In genomic region chr12:100727891-100728290, GRCm38 (mm10) we compare ENCODE assay signal across 23 mouse cellular contexts.
"Had no signal": no experiment of that assay in that cellular context is flagged by ENCODE, and none has a peak within 500 bp of the region (broad histone marks: within the 10 kb centered on the region; RNA-seq: fewer than 3 reads in every experiment).

No protein-coding gene starts in this region.

- H3K4me3 ChIP-seq: heart, adult 2 months; heart, embryonic 13.5 days; heart, embryonic 15.5 days; hindbrain, embryonic 10.5 days; hindbrain, embryonic 12.5 days; intestine, embryonic 15.5 days; layer of hippocampus, adult 2 months; left cerebral cortex, adult 2 months; limb, embryonic 10.5 days; limb, embryonic 12.5 days; liver, embryonic 13.5 days; liver, embryonic 15.5 days had no signal

- H3K27me3 ChIP-seq: heart, embryonic 13.5 days; heart, embryonic 15.5 days; hindbrain, embryonic 12.5 days; intestine, embryonic 15.5 days; limb, embryonic 12.5 days; liver, embryonic 13.5 days; liver, embryonic 15.5 days had no signal

- H3K27ac ChIP-seq: heart, adult 2 months; heart, embryonic 13.5 days; heart, embryonic 15.5 days; hindbrain, embryonic 10.5 days; hindbrain, embryonic 12.5 days; hindbrain, embryonic 14.5 days; intestine, embryonic 15.5 days; layer of hippocampus, adult 2 months; left cerebral cortex, adult 2 months; limb, embryonic 10.5 days; limb, embryonic 12.5 days; liver, embryonic 13.5 days; liver, embryonic 15.5 days had no signal

- DNase-seq: gastrocnemius, postnatal 25 days; heart, adult 2 months; heart, postnatal 14 days; heart, postnatal 36 days; kidney, adult 18-20 months; kidney, adult 8-10 months; kidney, postnatal 10 days; kidney, postnatal 25 days; kidney, postnatal 4 days; liver; liver, embryonic 13.5 days; liver, postnatal 0 days had no signal
